Mouse (Mus musculus) heart, postnatal 0 days (tissue): ENCODE measurements around the gene Dtnbp1. TPM values are rescaled to one million over a fixed set of nuclear protein-coding genes. Genes with fewer than 3 reads are reported as not detected.

Experiments used
- ATAC-seq: fragments of 200-750 bp; cut with Nextera tagmentation; 2 replicates; pipeline ENCODE4 v1.8.0; 2017; ENCODE audit warnings: low read depth, moderate number of reproducible peaks, moderate library complexity; ENCODE audit not compliant: insufficient read depth
- DNase-seq: peaks from one replicate; pipeline ENCODE4 v3.0.0-alpha.2; 2016; ENCODE audit warnings: low spot score
- H3K27ac ChIP-seq: fragments of 300-500 bp; sonication (generic); 2 replicates; pipeline ENCODE4 v1.5.1; 2014; ENCODE audit warnings: low read depth, mild to moderate bottlenecking
- H3K27me3 ChIP-seq: fragments of 300-500 bp; sonication (generic); 2 replicates; pipeline ENCODE4 v1.6.1; 2014; ENCODE audit warnings: low read length, mixed read lengths; ENCODE audit not compliant: control insufficient read depth, insufficient read depth
- H3K36me3 ChIP-seq: fragments of 300-500 bp; sonication (generic); replicated peaks from 2 replicates; pipeline ENCODE4 v1.6.1; 2014; ENCODE audit warnings: low read length, mixed read lengths; ENCODE audit not compliant: control insufficient read depth, insufficient read depth
- H3K4me1 ChIP-seq: fragments of 300-500 bp; sonication (generic); 2 replicates; pipeline ENCODE4 v1.6.1; 2014; ENCODE audit warnings: antibody characterized with exemption; ENCODE audit not compliant: control insufficient read depth, insufficient read depth
- H3K4me2 ChIP-seq: fragments of 300-500 bp; sonication (generic); 2 replicates; pipeline ENCODE4 v1.6.1; 2014; ENCODE audit warnings: low read depth, mild to moderate bottlenecking, low read length, moderate library complexity
- H3K4me3 ChIP-seq: fragments of 300-500 bp; sonication (generic); 2 replicates; pipeline ENCODE4 v1.5.1; 2014; ENCODE audit warnings: low read depth, low read length
- H3K9ac ChIP-seq: fragments of 300-500 bp; sonication (generic); replicated peaks from 2 replicates; pipeline ENCODE4 v1.6.1; 2014; ENCODE audit warnings: low read depth, low read length, mixed read lengths
- H3K9me3 ChIP-seq: fragments of 300-500 bp; sonication (generic); replicated peaks from 2 replicates; pipeline ENCODE4 v1.6.1; 2016; ENCODE audit warnings: low read length; ENCODE audit not compliant: control insufficient read depth
- CTCF ChIP-seq: IDR thresholded peaks from 2 replicates; pipeline ENCODE4 v1.5.1; 2016; ENCODE audit warnings: antibody characterized with exemption, control low read depth, low read depth
- EP300 ChIP-seq: IDR thresholded peaks from 2 replicates; pipeline ENCODE4 v1.6.1; 2016; ENCODE audit warnings: antibody characterized with exemption, low read depth
- WGBS: fragments of 180-500 bp; shearing (Covaris S2); extraction: QIAGEN DNeasy Blood & Tissue Kit; methylation state at CpG from one replicate; pipeline ENCODE4 v1.1.7; 2014; 5-methylcytosine and 5-hydroxymethylcytosine counted together
- polyA plus RNA-seq: library from polyadenylated mRNA; unstranded; fragments of >200 nt; fragmentation: Nextera tagmentation; extraction: Ambion mirVana; gene quantifications from 2 replicates; pipeline ENCODE4 v1.2.1, GENCODE M21; 2015
- total RNA-seq: library from RNA; depleted of rRNA; stranded (reverse); fragments of >200 nt; gene quantifications from 2 replicates; pipeline ENCODE4 v1.2.3, GENCODE M21; 2014; ENCODE audit warnings: low replicate concordance

Gene Dtnbp1
- total and polyA plus RNA-seq, 2 experiments from 2014 or later: 53.7 to 86.0 TPM

GRCm38 (mm10) chr13:44991936-44992335 lies 10.0 kb downstream of the Dtnbp1 start:
- H3K9ac ChIP-seq: no peak overlapping the region
- H3K36me3 ChIP-seq: peaks cover 30% of the 10 kb centered on the region; the same call in 1 of the 2 replicates
- no peak for ATAC-seq
- no peaks in the 10 kb centered on the region; the same call in 1 of the 2 replicates for H3K4me1 ChIP-seq
- H3K27me3 ChIP-seq: no peaks in the 10 kb centered on the region
- H3K4me3 ChIP-seq: no peak overlapping the region
- no peaks in the 10 kb centered on the region for H3K9me3 ChIP-seq
- 86% methylated on average over 4 of the region's 4 CpGs for WGBS
- no peak overlapping the region for H3K4me2 ChIP-seq
- H3K27ac ChIP-seq: no peak overlapping the region
- DNase-seq: no peak
- TF ChIP-seq EP300: no peak

DNA sequence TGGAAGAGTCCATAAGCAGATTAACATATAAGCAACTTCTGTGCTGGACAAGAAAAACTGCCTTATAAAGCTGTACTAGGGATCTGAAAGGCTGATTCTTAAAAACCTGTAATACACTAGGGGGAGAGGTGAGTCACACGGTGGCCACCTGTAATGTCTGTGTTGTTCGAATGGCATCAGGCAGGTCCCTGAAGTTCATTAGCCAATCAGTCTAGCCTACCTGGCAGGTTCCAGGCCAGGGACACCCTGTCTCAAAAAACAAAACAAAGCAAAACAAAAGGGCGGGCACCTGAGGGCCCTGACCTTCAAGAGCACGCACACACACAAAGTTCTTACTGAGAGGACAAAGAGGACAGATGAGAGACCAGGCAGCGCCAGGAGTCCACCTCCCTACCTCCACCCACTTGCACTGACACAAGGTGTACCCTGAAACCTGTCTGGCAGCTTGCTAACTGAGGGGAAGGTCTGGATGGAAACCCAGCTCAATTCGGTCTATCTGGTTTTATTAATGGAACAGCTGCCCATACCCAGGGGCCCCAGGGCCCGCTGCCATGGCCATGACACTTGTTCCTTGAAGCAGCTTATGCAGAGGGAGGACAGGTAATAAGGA lies 11.8 kb downstream of the Dtnbp1 start:
- no peaks in the 10 kb centered on the region for H3K27me3 ChIP-seq
- 91% methylated on average over 7 of the region's 7 CpGs for WGBS
- H3K9ac ChIP-seq: no peak overlapping the region
- H3K9me3 ChIP-seq: no peaks in the 10 kb centered on the region
- no peak overlapping the region for H3K4me3 ChIP-seq
- TF ChIP-seq EP300 (no peak), CTCF (no peak)
- ATAC-seq (no peak), DNase-seq (no peak)
- no peak overlapping the region for H3K4me2 ChIP-seq
- H3K4me1 ChIP-seq: no peaks in the 10 kb centered on the region; the same call in 1 of the 2 replicates
- H3K36me3 ChIP-seq: peaks cover 37% of the 10 kb centered on the region; the same call in 1 of the 2 replicates
- no peak overlapping the region for H3K27ac ChIP-seq

- H3K9me3 ChIP-seq: no peaks in the 10 kb centered on the region
- H3K36me3 ChIP-seq: peaks cover 30% of the 10 kb centered on the region
- ATAC-seq: no peak
- no peaks in the 10 kb centered on the region; the same call in 1 of the 2 replicates for H3K4me1 ChIP-seq
- no peaks in the 10 kb centered on the region for H3K27me3 ChIP-seq
- no peak for DNase-seq
- H3K4me2 ChIP-seq: no peak overlapping the region
- no peak overlapping the region for H3K4me3 ChIP-seq
- no peak overlapping the region for H3K27ac ChIP-seq
- TF ChIP-seq EP300 (no peak), CTCF (no peak)
- H3K9ac ChIP-seq: no peak overlapping the region
- WGBS: 58% methylated on average over 2 of the region's 2 CpGs
These were observed 15.6 kb downstream of the Dtnbp1 start for GRCm38 (mm10) chr13:44986352-44986751.

- H3K36me3 ChIP-seq: peaks cover 29% of the 10 kb centered on the region
- no peak overlapping the region for H3K4me2 ChIP-seq
- H3K4me1 ChIP-seq: no peaks in the 10 kb centered on the region; the same call in 1 of the 2 replicates
- H3K9me3 ChIP-seq: no peaks in the 10 kb centered on the region
- TF ChIP-seq EP300: no peak
- no peak for TF ChIP-seq CTCF
- H3K4me3 ChIP-seq: no peak overlapping the region
- ATAC-seq (no peak), DNase-seq (no peak)
- H3K9ac ChIP-seq: no peak overlapping the region
- WGBS: 69% methylated on average over 2 of the region's 2 CpGs
- H3K27ac ChIP-seq: no peak overlapping the region
- no peaks in the 10 kb centered on the region for H3K27me3 ChIP-seq
These were observed 16.6 kb downstream of the Dtnbp1 start for GRCm38 (mm10) chr13:44985321-44985720.

DNA sequence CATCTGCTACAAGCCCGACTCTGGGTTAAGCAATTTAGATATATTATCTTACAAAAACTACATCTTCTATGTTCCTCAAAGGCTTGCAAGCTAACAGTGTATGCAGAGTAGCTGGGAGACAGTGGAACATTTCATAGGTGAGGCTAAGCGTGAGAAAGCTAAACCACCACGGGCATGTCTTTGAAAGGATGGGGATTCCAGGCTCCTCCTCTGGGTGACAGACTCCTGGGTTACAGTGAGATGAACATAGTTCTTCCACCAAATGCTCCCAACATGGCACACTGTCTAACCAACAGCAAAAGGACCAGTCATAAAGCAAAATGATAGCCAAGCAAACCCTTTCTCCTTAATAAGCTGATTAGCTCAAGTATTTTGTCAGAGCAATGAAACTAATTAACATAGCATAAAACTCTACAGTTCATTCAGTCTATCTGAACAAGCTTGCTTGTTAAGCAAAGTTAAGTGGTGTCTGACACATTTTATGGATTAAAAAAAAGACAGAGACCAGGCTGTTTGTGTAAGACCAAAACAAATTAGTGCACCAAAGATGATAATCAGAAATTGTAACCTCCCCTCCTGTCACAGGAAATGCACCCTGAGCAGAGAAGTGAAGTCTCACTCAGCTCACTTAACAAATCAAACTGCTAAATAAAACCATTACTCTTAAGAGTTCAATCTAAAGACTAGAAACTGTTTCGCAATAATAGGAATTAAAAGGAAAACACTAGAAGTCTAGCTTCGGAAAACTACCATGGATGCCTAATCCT lies 18.1 kb downstream of the Dtnbp1 start:
- Histone ChIP-seq H3K4me1 (no peaks in the 10 kb centered on the region; the same call in 1 of the 2 replicates), H3K4me3 (no peak overlapping the region), H3K36me3 (peaks cover 29% of the 10 kb centered on the region), H3K27ac (no peak overlapping the region), H3K9ac (no peak overlapping the region), H3K9me3 (no peaks in the 10 kb centered on the region), H3K4me2 (no peak overlapping the region), H3K27me3 (no peaks in the 10 kb centered on the region)
- WGBS: 78% methylated on average over 5 of the region's 5 CpGs
- DNase-seq (no peak), ATAC-seq (no peak)
- TF ChIP-seq CTCF (no peak), EP300 (no peak)
